Mouse (Mus musculus): ENCODE results near the gene Gm4305. TPM values are rescaled to one million over a fixed set of nuclear protein-coding genes. Genes with fewer than 3 reads are reported as not detected.
"Not testable (repeated sequence)": the region's sequence is repeated elsewhere in the genome, so short reads cannot be mapped to it uniquely, and the experiment has no call there.

Gm4305 gene
- polyA plus RNA-seq (2015; fragmentation: Nextera tagmentation; extraction: Ambion mirVana): not detected in 2 replicates

GRCm38 (mm10) chr10:100350793-100351192 lies at the start of gene Gm4305:
Gm4305 (plus strand) TSS chr10:100351093.
- WGBS: no CpG with 5 or more reads among the region's 3 CpGs
- H3K9me3 ChIP-seq (ENCODE audit: control insufficient read depth); H3K36me3 ChIP-seq (ENCODE audit: control insufficient read depth, insufficient read depth); H3K27me3 ChIP-seq (replicated peaks; ENCODE audit: control insufficient read depth, insufficient read depth, low read length); H3K4me3 ChIP-seq (ENCODE audit: low read depth, low read length); H3K4me2 ChIP-seq (replicated peaks; ENCODE audit: low read depth); H3K9ac ChIP-seq (ENCODE audit: low read depth, low read length); H3K27ac ChIP-seq (ENCODE audit: low read depth, low read length); H3K4me1 ChIP-seq (replicated peaks; ENCODE audit: control insufficient read depth, insufficient read depth, low read length); ATAC-seq: not testable (repeated sequence)

GRCm38 (mm10) chr10:100335376-100335775 lies 15.5 kb upstream of the Gm4305 start, which contains the start of gene Gm4301:
Gm4301 (plus strand) TSS chr10:100335676.
- H3K4me3 ChIP-seq (ENCODE audit: low read depth, low read length); H3K9ac ChIP-seq (ENCODE audit: low read depth, low read length); H3K4me1 ChIP-seq (replicated peaks; ENCODE audit: control insufficient read depth, insufficient read depth, low read length); H3K27ac ChIP-seq (ENCODE audit: low read depth, low read length); H3K4me2 ChIP-seq (replicated peaks; ENCODE audit: low read depth); H3K36me3 ChIP-seq (ENCODE audit: control insufficient read depth, insufficient read depth); H3K27me3 ChIP-seq (replicated peaks; ENCODE audit: control insufficient read depth, insufficient read depth, low read length); H3K9me3 ChIP-seq (ENCODE audit: control insufficient read depth); ATAC-seq: not testable (repeated sequence)
- WGBS: no CpG with 5 or more reads among the region's 2 CpGs

- H3K4me3 ChIP-seq (ENCODE audit: low read depth, low read length); H3K9me3 ChIP-seq (ENCODE audit: control insufficient read depth); H3K4me1 ChIP-seq (replicated peaks; ENCODE audit: control insufficient read depth, insufficient read depth, low read length); H3K27ac ChIP-seq (ENCODE audit: low read depth, low read length); H3K27me3 ChIP-seq (replicated peaks; ENCODE audit: control insufficient read depth, insufficient read depth, low read length); H3K9ac ChIP-seq (ENCODE audit: low read depth, low read length); H3K4me2 ChIP-seq (replicated peaks; ENCODE audit: low read depth); ATAC-seq; H3K36me3 ChIP-seq (ENCODE audit: control insufficient read depth, insufficient read depth): not testable (repeated sequence)
- no CpG with 5 or more reads among the region's 3 CpGs for WGBS
Measured at GRCm38 (mm10) chr10:100340536-100340935, 10.4 kb upstream of the Gm4305 start, which contains the start of gene Gm4302. Gm4302 (plus strand) TSS chr10:100340836.

- H3K4me2 ChIP-seq (replicated peaks; ENCODE audit: low read depth); H3K9me3 ChIP-seq (ENCODE audit: control insufficient read depth); H3K4me3 ChIP-seq (ENCODE audit: low read depth, low read length); H3K27ac ChIP-seq (ENCODE audit: low read depth, low read length); H3K9ac ChIP-seq (ENCODE audit: low read depth, low read length); H3K27me3 ChIP-seq (replicated peaks; ENCODE audit: control insufficient read depth, insufficient read depth, low read length); H3K4me1 ChIP-seq (replicated peaks; ENCODE audit: control insufficient read depth, insufficient read depth, low read length); ATAC-seq; H3K36me3 ChIP-seq (ENCODE audit: control insufficient read depth, insufficient read depth): not testable (repeated sequence)
- no CpG with 5 or more reads among the region's 3 CpGs for WGBS
Measured at GRCm38 (mm10) chr10:100345672-100346071, 5.2 kb upstream of the Gm4305 start, which contains the start of gene Gm4303. Gm4303 (plus strand) TSS chr10:100345972.

- not testable (repeated sequence) for H3K9me3 ChIP-seq (ENCODE audit: control insufficient read depth); H3K4me2 ChIP-seq (replicated peaks; ENCODE audit: low read depth); H3K27ac ChIP-seq (ENCODE audit: low read depth, low read length); H3K9ac ChIP-seq (ENCODE audit: low read depth, low read length); H3K4me1 ChIP-seq (replicated peaks; ENCODE audit: control insufficient read depth, insufficient read depth, low read length); H3K36me3 ChIP-seq (ENCODE audit: control insufficient read depth, insufficient read depth); H3K27me3 ChIP-seq (replicated peaks; ENCODE audit: control insufficient read depth, insufficient read depth, low read length); ATAC-seq; H3K4me3 ChIP-seq (ENCODE audit: low read depth, low read length)
- WGBS: 69% methylated on average over 2 of the region's 2 CpGs
Measured at GRCm38 (mm10) chr10:100356841-100357240, 5.9 kb downstream of the Gm4305 start.

GRCm38 (mm10) chr10:100361038-100361437 lies 10.1 kb downstream of the Gm4305 start, which contains the start of gene Gm4307:
Gm4307 (plus strand) TSS chr10:100361338.
- H3K27me3 ChIP-seq (replicated peaks; ENCODE audit: control insufficient read depth, insufficient read depth, low read length); H3K4me2 ChIP-seq (replicated peaks; ENCODE audit: low read depth); H3K4me3 ChIP-seq (ENCODE audit: low read depth, low read length); H3K27ac ChIP-seq (ENCODE audit: low read depth, low read length); H3K9ac ChIP-seq (ENCODE audit: low read depth, low read length); ATAC-seq; H3K4me1 ChIP-seq (replicated peaks; ENCODE audit: control insufficient read depth, insufficient read depth, low read length); H3K36me3 ChIP-seq (ENCODE audit: control insufficient read depth, insufficient read depth); H3K9me3 ChIP-seq (ENCODE audit: control insufficient read depth): not testable (repeated sequence)
- WGBS: no CpG with 5 or more reads among the region's 3 CpGs

- not testable (repeated sequence) for H3K4me3 ChIP-seq (ENCODE audit: low read depth, low read length); H3K4me2 ChIP-seq (replicated peaks; ENCODE audit: low read depth); H3K9ac ChIP-seq (ENCODE audit: low read depth, low read length); H3K36me3 ChIP-seq (ENCODE audit: control insufficient read depth, insufficient read depth); H3K9me3 ChIP-seq (ENCODE audit: control insufficient read depth); H3K27me3 ChIP-seq (replicated peaks; ENCODE audit: control insufficient read depth, insufficient read depth, low read length); H3K27ac ChIP-seq (ENCODE audit: low read depth, low read length); ATAC-seq; H3K4me1 ChIP-seq (replicated peaks; ENCODE audit: control insufficient read depth, insufficient read depth, low read length)
- no CpG with 5 or more reads among the region's 2 CpGs for WGBS
Measured at GRCm38 (mm10) chr10:100382460-100382859, 31.6 kb downstream of the Gm4305 start, which contains the start of gene Gm4312. Gm4312 (minus strand) TSS chr10:100382560.

Other genes starting within 250 kb of the Gm4305 start
- not detected in 2 replicates for gene Gm4301, start 15.4 kb upstream of the Gm4305 start, polyA plus RNA-seq (2015; fragmentation: Nextera tagmentation; extraction: Ambion mirVana)
- not detected in 2 replicates for gene Gm4302, start 10.3 kb upstream of the Gm4305 start, polyA plus RNA-seq (2015; fragmentation: Nextera tagmentation; extraction: Ambion mirVana)
- gene Gm4303, start 5.1 kb upstream of the Gm4305 start, polyA plus RNA-seq (2015; fragmentation: Nextera tagmentation; extraction: Ambion mirVana): not detected in 2 replicates
- gene Gm4307, start 10.2 kb downstream of the Gm4305 start, polyA plus RNA-seq (2015; fragmentation: Nextera tagmentation; extraction: Ambion mirVana): not detected in 2 replicates
- gene Gm4312, start 31.5 kb downstream of the Gm4305 start, polyA plus RNA-seq (2015; fragmentation: Nextera tagmentation; extraction: Ambion mirVana): not detected in 2 replicates
- 4.5 and 5.9 TPM in 2 replicates for gene Tmtc3, start 136.3 kb downstream of the Gm4305 start, polyA plus RNA-seq (2015; fragmentation: Nextera tagmentation; extraction: Ambion mirVana)
- gene Cep290, start 136.5 kb downstream of the Gm4305 start, polyA plus RNA-seq (2015; fragmentation: Nextera tagmentation; extraction: Ambion mirVana): 1.6 and 1.7 TPM in 2 replicates
- gene 4930430F08Rik, start 239.3 kb downstream of the Gm4305 start, polyA plus RNA-seq (2015; fragmentation: Nextera tagmentation; extraction: Ambion mirVana): 3.6 TPM in 2 replicates
- not detected in 2 replicates for gene 1700017N19Rik, start 239.4 kb downstream of the Gm4305 start, polyA plus RNA-seq (2015; fragmentation: Nextera tagmentation; extraction: Ambion mirVana)